Mouse (Mus musculus) gastrocnemius, postnatal 25 days (tissue): ENCODE data around the gene Cyb5b. TPM values are rescaled to one million over a fixed set of nuclear protein-coding genes. Genes with fewer than 3 reads are reported as not detected.
"Not testable (repeated sequence)": the region's sequence is repeated elsewhere in the genome, so short reads cannot be mapped to it uniquely, and the experiment has no call there.

Experiments
- DNase-seq: peaks from one replicate; pipeline ENCODE4 v3.0.0; 2022
- long read RNA-seq, 2 experiments: library from polyadenylated mRNA; stranded (forward); transcript quantifications; one replicate each; pipeline ENCODE4 v2.0.0; 2021
- total RNA-seq, 2 experiments: library from RNA; stranded (reverse); gene quantifications; 1 replicate in 1 of 2; 2 replicates in 1 of 2; pipeline ENCODE4 v1.2.3; 2021

Cyb5b gene
- total RNA-seq: 10 to 100 TPM; 26.7 to 29.0 TPM
- long read RNA-seq, experiment 1, full-length matches to known transcripts: 26 of 59 reads
- long read RNA-seq, experiment 1, partial matches to known transcripts: 2 of 59 reads
- long read RNA-seq, experiment 1, other reads (novel, unspliced or antisense): 31 of 59 reads
- long read RNA-seq, experiment 2, full-length matches to known transcripts: 53 of 94 reads
- long read RNA-seq, experiment 2, partial matches to known transcripts: 0 of 94 reads
- long read RNA-seq, experiment 2, other reads (novel, unspliced or antisense): 41 of 94 reads

GRCm38 (mm10) chr8:107150404-107151157 lies at the start of gene Cyb5b:
Cyb5b (plus strand) TSS chr8:107150640.
- peak; percentile 90 for DNase-seq

GRCm38 (mm10) chr8:107104547-107104946 lies 45.9 kb upstream of the Cyb5b start:
- DNase-seq: peak; percentile 32

GRCm38 (mm10) chr8:107108089-107108488 lies 42.4 kb upstream of the Cyb5b start:
- not testable (repeated sequence) for DNase-seq

GRCm38 (mm10) chr8:107108978-107109720 lies 41.3 kb upstream of the Cyb5b start:
- no peak for DNase-seq

GRCm38 (mm10) chr8:107109816-107110435 lies 40.5 kb upstream of the Cyb5b start:
- no peak for DNase-seq

GRCm38 (mm10) chr8:107110629-107111330 lies 39.7 kb upstream of the Cyb5b start:
- no peak for DNase-seq

GRCm38 (mm10) chr8:107111340-107112105 lies 38.9 kb upstream of the Cyb5b start:
- DNase-seq: no peak

GRCm38 (mm10) chr8:107113209-107113608 lies 37.2 kb upstream of the Cyb5b start:
- no peak for DNase-seq

- DNase-seq: no peak
These were observed 36.1 kb upstream of the Cyb5b start for GRCm38 (mm10) chr8:107114150-107115007.

- no peak for DNase-seq
These were observed 35.5 kb upstream of the Cyb5b start for GRCm38 (mm10) chr8:107115008-107115320.

- DNase-seq: peak; percentile 59
These were observed 34.4 kb upstream of the Cyb5b start for GRCm38 (mm10) chr8:107116023-107116422.

- DNase-seq: no peak
These were observed 33.4 kb upstream of the Cyb5b start for GRCm38 (mm10) chr8:107117019-107117418.

- peak; percentile 27 for DNase-seq
These were observed 31.6 kb upstream of the Cyb5b start for GRCm38 (mm10) chr8:107118803-107119233.

GRCm38 (mm10) chr8:107119412-107119811 lies 31.0 kb upstream of the Cyb5b start:
- DNase-seq: peak; percentile 21

GRCm38 (mm10) chr8:107120806-107121205 lies 29.6 kb upstream of the Cyb5b start:
- no peak for DNase-seq

- no peak for DNase-seq
These were observed 28.7 kb upstream of the Cyb5b start for GRCm38 (mm10) chr8:107121681-107122291.

GRCm38 (mm10) chr8:107123063-107123614 lies 27.3 kb upstream of the Cyb5b start:
- no peak for DNase-seq

- no peak for DNase-seq
These were observed 26.1 kb upstream of the Cyb5b start for GRCm38 (mm10) chr8:107124343-107124742.
